Mouse (Mus musculus) ES-Bruce4 (cell line): Measurements from ENCODE around the gene Sst.
"Not testable (repeated sequence)": the region's sequence is repeated elsewhere in the genome, so short reads cannot be mapped to it uniquely, and the experiment has no call there.

ENCODE experiments used
- CTCF ChIP-seq: IDR thresholded peaks from one replicate; pipeline ENCODE4 v1.8.1; 2011; ENCODE audit warnings: low read depth, low read length
- EP300 ChIP-seq: IDR thresholded peaks from 2 replicates; pipeline ENCODE4 v1.6.1; 2011; ENCODE audit warnings: low read depth, low read length; ENCODE audit not compliant: insufficient read depth
- POLR2A ChIP-seq: IDR thresholded peaks from one replicate; pipeline ENCODE4 v1.8.1; 2011; ENCODE audit warnings: low read length; ENCODE audit not compliant: insufficient read depth

DNA sequence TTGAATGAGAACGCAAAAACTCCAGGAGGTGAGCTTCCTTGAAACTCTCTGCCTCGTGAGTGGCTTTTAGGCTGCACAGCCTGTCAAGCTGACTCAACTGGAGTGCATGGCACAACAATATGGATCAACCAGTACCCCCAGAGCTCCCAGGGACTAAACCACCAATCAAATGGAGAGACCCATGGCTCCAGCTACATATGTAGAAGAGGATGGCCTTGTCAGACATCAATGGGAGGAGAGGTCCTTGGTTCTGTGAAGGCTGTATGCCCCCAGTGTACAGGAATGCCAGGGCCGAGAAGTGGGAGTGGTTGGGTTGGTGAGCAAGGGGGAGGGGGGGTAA, 18.2 kb upstream of the Sst start:
- not testable (repeated sequence) for TF ChIP-seq POLR2A, EP300, CTCF
